Mouse (Mus musculus): ENCODE data around the gene Gm37240.

DNA sequence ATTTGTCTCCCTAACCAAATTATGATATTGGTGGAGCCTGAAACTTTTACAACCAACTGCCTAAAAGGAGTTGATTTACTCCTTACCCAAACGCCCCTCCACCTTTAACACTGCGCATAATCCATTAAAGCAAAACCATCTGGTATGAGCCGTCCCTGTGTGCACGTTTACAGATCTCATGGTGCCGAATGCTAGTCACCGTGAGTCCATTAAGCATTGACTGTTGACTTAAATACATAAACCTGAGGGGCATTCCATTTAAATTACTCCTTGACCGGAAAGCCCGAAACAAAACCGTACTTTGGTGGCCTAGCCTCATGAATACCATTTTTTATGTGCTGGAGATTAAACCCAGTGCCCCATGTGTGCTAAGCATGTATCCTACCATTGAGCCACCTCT, 40.0 kb upstream of the Gm37240 start:
- TF ChIP-seq ZC3H11A (IDR thresholded peaks at IDR 0.05; ENCODE audit: borderline replicate concordance, low read depth, low read length): no peak
- no peak for TF ChIP-seq ZNF384 (IDR thresholded peaks at IDR 0.05; ENCODE audit: low read depth, low read length)
- no peak for TF ChIP-seq CHD2 (IDR thresholded peaks at IDR 0.05; ENCODE audit: low read depth, low read length)
- no peak for TF ChIP-seq MAFK (IDR thresholded peaks at IDR 0.05; ENCODE audit: insufficient read depth, low read depth, low read length)
- TF ChIP-seq HCFC1 (IDR thresholded peaks at IDR 0.05; ENCODE audit: borderline replicate concordance, insufficient read depth, low read length): no peak

All from ES-E14 (cell line).